Mouse (Mus musculus) hindbrain, embryonic 11.5 days (tissue): ENCODE measurements around the gene Dnajc7. TPM values are rescaled to one million over a fixed set of nuclear protein-coding genes. Genes with fewer than 3 reads are reported as not detected.

Experiments
- ATAC-seq: fragments of 200-750 bp; cut with Nextera tagmentation; 2 replicates; pipeline ENCODE4 v1.8.0; 2017; ENCODE audit warnings: mild to moderate bottlenecking, moderate TSS enrichment, moderate library complexity; ENCODE audit not compliant: low FRiP score
- DNase-seq: peaks from one replicate; pipeline ENCODE4 v3.0.0-alpha.2; 2015; ENCODE audit warnings: low spot score
- H3K27ac ChIP-seq: fragments of 300-500 bp; sonication (generic); 2 replicates; pipeline ENCODE4 v1.5.1; 2014; ENCODE audit warnings: mild to moderate bottlenecking, low read depth, low read length
- H3K27me3 ChIP-seq: fragments of 300-500 bp; sonication (generic); 2 replicates; pipeline ENCODE4 v1.6.1; 2014; ENCODE audit warnings: mild to moderate bottlenecking, low read length, moderate library complexity, mixed read lengths; ENCODE audit not compliant: control insufficient read depth, insufficient read depth
- H3K36me3 ChIP-seq: fragments of 300-500 bp; sonication (generic); 2 replicates; pipeline ENCODE4 v1.6.1; 2014; ENCODE audit warnings: mild to moderate bottlenecking, low read length, moderate library complexity, mixed read lengths; ENCODE audit not compliant: control insufficient read depth, insufficient read depth
- H3K4me1 ChIP-seq: fragments of 300-500 bp; sonication (generic); replicated peaks from 2 replicates; pipeline ENCODE4 v1.6.1; 2014; ENCODE audit warnings: low read length, mixed read lengths; ENCODE audit not compliant: control insufficient read depth, insufficient read depth
- H3K4me2 ChIP-seq: fragments of 300-500 bp; sonication (generic); replicated peaks from 2 replicates; pipeline ENCODE4 v1.6.1; 2014; ENCODE audit warnings: mild to moderate bottlenecking, low read depth, low read length
- H3K4me3 ChIP-seq: fragments of 300-500 bp; sonication (generic); 2 replicates; pipeline ENCODE4 v1.5.1; 2014; ENCODE audit warnings: low read depth, low read length
- H3K9ac ChIP-seq: fragments of 300-500 bp; sonication (generic); 2 replicates; pipeline ENCODE4 v1.6.1; 2014; ENCODE audit warnings: low read depth, low read length
- H3K9me3 ChIP-seq: fragments of 300-500 bp; sonication (generic); 2 replicates; pipeline ENCODE4 v1.6.1; 2016; ENCODE audit warnings: low read length; ENCODE audit not compliant: control insufficient read depth
- WGBS: fragments of 180-500 bp; shearing (Covaris S2); extraction: QIAGEN DNeasy Blood & Tissue Kit; methylation state at CpG from one replicate; pipeline ENCODE4 v1.1.7; 2014; 5-methylcytosine and 5-hydroxymethylcytosine counted together
- polyA plus RNA-seq: library from polyadenylated mRNA; unstranded; fragments of >200 nt; fragmentation: Nextera tagmentation; extraction: Ambion mirVana; gene quantifications from 2 replicates; pipeline ENCODE4 v1.2.1, GENCODE M21; 2014

Dnajc7 gene
- polyA plus RNA-seq, 1 experiment from 2014 or later: 105 TPM

DNA sequence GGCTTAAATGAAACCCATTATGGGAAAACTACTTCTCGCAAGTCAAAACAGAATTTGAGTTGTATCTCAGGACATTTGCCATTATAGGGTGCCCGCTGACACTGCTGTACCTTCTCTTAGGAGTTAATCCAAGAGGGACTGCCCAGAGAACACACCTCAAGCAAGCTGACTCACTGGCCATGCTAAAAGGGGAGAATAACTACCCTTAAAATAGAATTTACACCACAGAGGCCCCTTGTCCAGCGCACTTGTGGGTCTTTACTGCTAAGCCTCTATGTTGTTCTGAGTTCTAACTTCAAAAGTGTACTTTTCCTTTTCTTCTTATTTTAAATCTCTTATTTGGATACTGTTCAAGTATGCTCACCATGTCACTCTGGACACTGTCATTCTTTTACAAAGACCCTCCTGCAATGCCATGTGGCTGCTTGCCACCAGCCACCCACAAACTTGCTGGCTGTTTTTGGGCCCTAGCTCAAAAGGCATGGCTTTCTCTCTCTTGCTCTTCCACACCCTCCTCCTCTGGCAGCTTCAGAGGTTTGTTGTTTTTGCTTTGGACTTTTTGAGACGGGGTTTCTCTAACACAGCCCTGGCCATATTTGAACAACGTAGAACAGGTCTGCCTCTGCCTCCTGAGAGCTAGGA is 10.5 kb downstream of the Dnajc7 start:
- DNase-seq: no peak
- Histone ChIP-seq H3K4me1 (no peaks in the 10 kb centered on the region), H3K36me3 (no peaks in the 10 kb centered on the region), H3K27ac (no peak overlapping the region), H3K4me2 (no peak overlapping the region), H3K27me3 (no peaks in the 10 kb centered on the region), H3K9ac (no peak overlapping the region), H3K9me3 (no peaks in the 10 kb centered on the region), H3K4me3 (no peak overlapping the region)
- no peak for ATAC-seq
- 91% methylated on average over 5 of the region's 5 CpGs for WGBS

DNA sequence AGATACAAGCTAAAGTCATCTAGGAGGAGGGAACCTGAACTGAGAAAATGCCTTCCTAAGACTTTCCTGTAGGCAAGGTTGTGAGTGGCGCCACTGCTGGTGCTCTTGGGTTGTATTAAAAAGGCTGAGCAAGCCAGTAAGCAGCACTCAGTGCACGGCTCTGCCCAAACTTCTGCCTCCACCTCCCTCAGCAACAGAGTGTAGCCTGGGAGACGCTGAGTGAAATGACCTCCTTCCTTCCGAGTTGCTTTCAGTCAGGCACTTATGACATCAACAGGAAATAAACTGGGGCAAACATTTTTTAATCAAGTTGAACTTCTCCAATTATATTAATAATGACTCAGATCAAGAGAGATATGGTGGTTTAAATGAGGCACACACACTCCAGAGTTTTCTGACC is 11.2 kb downstream of the Dnajc7 start:
- no peak for DNase-seq
- no peak overlapping the region for H3K27ac ChIP-seq
- no peaks in the 10 kb centered on the region for H3K9me3 ChIP-seq
- H3K4me3 ChIP-seq: no peak overlapping the region
- WGBS: 85% methylated on average over 4 of the region's 4 CpGs
- no peak overlapping the region for H3K9ac ChIP-seq
- no peaks in the 10 kb centered on the region for H3K4me1 ChIP-seq
- no peak for ATAC-seq
- H3K36me3 ChIP-seq: no peaks in the 10 kb centered on the region
- no peak overlapping the region for H3K4me2 ChIP-seq
- H3K27me3 ChIP-seq: no peaks in the 10 kb centered on the region

- ATAC-seq (no peak), DNase-seq (no peak)
- no peaks in the 10 kb centered on the region for H3K36me3 ChIP-seq
- WGBS: 97% methylated on average over 6 of the region's 6 CpGs
- H3K4me2 ChIP-seq: no peak overlapping the region
- H3K4me1 ChIP-seq: no peaks in the 10 kb centered on the region
- no peak overlapping the region for H3K9ac ChIP-seq
- no peak overlapping the region for H3K27ac ChIP-seq
- H3K4me3 ChIP-seq: no peak overlapping the region
- H3K9me3 ChIP-seq: no peaks in the 10 kb centered on the region
- H3K27me3 ChIP-seq: no peaks in the 10 kb centered on the region
Observed at GRCm38 (mm10) chr11:100607121-100607520, 12.8 kb downstream of the Dnajc7 start.

DNA sequence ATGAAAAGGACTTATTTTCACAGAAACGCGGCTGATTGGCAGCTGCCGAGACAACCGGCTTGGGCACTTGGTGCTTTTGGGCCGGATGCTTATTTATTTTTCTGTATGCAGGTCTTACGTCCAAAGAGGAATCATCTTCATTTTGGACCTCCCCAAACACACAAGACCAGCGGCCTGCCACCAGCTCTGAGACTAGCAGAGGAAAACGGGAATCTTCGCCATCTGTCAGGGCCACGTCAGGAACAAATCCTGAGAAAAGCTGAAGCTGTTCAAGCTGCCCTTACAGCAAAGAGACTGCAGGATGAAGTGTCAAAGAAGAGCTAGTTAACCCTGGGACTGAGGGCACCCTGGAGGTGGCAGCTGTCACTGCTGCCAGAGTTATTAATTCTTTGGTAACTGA is 14.5 kb downstream of the Dnajc7 start:
- Histone ChIP-seq H3K4me2 (no peak overlapping the region), H3K36me3 (no peaks in the 10 kb centered on the region), H3K4me3 (no peak overlapping the region), H3K27ac (no peak overlapping the region), H3K27me3 (no peaks in the 10 kb centered on the region), H3K9me3 (no peaks in the 10 kb centered on the region), H3K9ac (no peak overlapping the region), H3K4me1 (no peaks in the 10 kb centered on the region)
- ATAC-seq: no peak
- WGBS: 91% methylated on average over 10 of the region's 10 CpGs
- no peak for DNase-seq

DNA sequence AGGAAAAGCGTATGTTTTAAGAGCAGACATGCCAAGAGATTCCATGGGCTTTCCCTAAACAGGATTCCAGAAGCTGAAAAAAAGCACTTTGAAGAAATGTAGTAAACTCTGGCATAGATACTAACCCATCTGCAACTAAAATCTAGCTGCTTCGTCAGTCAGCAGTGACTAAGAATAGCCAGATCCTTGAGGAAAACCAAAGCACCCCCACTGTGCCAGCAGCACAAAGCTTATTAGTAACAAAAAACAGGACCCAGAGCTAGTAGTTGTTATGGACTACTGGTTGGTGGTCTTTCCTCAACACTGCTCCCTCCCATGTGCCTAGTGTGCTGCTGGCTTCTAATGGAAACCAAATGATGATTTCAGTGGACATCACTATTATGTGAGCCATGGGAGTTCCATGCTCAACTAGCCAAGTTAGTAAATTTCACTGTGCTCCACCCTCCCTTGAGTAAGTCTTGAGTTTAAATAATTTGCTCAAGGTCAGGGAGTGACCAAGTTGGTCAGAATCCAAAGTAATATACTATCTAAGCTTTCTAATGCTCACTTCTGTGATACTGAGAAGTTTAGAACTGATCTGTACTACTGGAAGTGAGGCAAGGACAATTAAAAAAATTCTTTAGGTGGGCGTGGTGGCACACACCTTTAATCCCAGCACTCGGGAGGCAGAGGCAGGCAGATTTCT is 15.5 kb downstream of the Dnajc7 start:
- no peak for ATAC-seq
- Histone ChIP-seq H3K4me1 (no peaks in the 10 kb centered on the region), H3K4me3 (no peak overlapping the region), H3K27ac (no peak overlapping the region), H3K4me2 (no peak overlapping the region), H3K27me3 (no peaks in the 10 kb centered on the region), H3K36me3 (no peaks in the 10 kb centered on the region), H3K9me3 (no peaks in the 10 kb centered on the region), H3K9ac (no peak overlapping the region)
- DNase-seq: no peak
- WGBS: 90% methylated on average over 4 of the region's 4 CpGs

DNA sequence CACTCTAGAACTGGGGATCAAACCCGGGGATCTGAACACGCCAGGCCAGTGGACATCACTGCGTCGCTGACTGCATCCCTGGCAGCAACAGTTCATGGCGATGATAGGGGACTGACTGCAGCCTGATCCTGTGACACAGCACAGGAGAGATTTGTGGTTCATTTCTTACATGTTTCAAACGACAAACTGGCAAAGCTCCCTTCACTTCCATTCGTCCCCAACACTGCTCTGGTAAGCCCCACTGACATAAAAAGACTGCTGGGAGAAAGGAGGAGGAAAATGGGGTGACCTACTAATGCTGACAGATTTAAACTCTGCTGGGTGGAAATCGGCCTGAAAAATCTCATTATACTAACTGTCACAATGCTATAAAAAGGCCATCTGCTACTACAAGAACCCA is 16.2 kb downstream of the Dnajc7 start:
- no peak overlapping the region for H3K27ac ChIP-seq
- no peak overlapping the region for H3K4me3 ChIP-seq
- no peaks in the 10 kb centered on the region; the same call in 1 of the 2 replicates for H3K36me3 ChIP-seq
- no peak overlapping the region for H3K4me2 ChIP-seq
- no peak overlapping the region for H3K9ac ChIP-seq
- DNase-seq (no peak), ATAC-seq (no peak)
- WGBS: 92% methylated on average over 8 of the region's 8 CpGs
- no peaks in the 10 kb centered on the region for H3K9me3 ChIP-seq
- H3K4me1 ChIP-seq: no peaks in the 10 kb centered on the region
- H3K27me3 ChIP-seq: no peaks in the 10 kb centered on the region

DNA sequence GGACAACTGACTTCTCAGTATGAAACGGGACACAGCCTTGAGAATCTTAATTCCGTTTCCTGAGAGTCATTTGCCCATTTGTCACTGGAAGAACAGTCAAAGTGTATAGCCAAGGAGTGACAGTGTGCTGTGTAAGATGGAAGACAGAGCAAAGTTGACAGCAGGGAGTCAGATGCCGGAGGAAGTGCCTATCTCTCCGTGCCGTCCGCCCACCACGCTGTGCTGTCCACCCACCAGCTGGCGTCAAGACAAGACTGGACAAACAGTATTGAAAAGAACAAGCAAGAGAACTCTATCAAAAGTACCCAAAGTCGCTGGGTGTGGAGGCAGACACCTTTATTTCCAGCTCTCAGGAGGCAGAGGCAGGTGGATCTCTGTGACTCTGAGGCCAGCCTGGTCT is 16.8 kb downstream of the Dnajc7 start:
- Histone ChIP-seq H3K4me1 (no peaks in the 10 kb centered on the region), H3K27ac (no peak overlapping the region), H3K9ac (no peak overlapping the region), H3K36me3 (no peaks in the 10 kb centered on the region; the same call in none of the 2 replicates), H3K9me3 (no peaks in the 10 kb centered on the region), H3K4me3 (no peak overlapping the region), H3K27me3 (no peaks in the 10 kb centered on the region), H3K4me2 (no peak overlapping the region)
- DNase-seq (no peak), ATAC-seq (no peak)
- WGBS: 92% methylated on average over 9 of the region's 9 CpGs

DNA sequence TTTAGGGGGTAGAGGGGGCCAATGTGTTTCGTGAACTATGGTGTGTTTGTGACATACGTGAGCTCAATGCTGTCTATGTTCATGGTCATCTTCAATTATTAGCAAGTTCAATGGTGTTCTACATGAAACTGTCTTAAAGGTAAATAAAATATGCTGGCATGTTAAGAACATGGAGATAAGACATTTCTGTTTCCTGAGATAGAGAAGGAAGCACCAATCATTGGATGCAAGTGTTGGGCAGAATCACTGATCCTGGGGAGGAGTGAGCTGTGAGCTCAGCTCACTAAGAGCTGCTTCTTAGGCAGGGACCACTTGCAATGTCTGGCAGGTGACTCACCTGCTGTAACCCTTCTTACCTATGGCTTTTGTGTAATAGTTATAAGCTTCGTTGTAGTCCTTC is 18.6 kb downstream of the Dnajc7 start:
- H3K9me3 ChIP-seq: no peaks in the 10 kb centered on the region
- H3K36me3 ChIP-seq: peaks cover 7% of the 10 kb centered on the region
- no peak overlapping the region for H3K9ac ChIP-seq
- H3K4me3 ChIP-seq: no peak overlapping the region
- no peak overlapping the region for H3K4me2 ChIP-seq
- H3K4me1 ChIP-seq: no peaks in the 10 kb centered on the region
- ATAC-seq (no peak), DNase-seq (no peak)
- no peaks in the 10 kb centered on the region for H3K27me3 ChIP-seq
- H3K27ac ChIP-seq: no peak overlapping the region
- WGBS: 96% methylated on average over 3 of the region's 3 CpGs

DNA sequence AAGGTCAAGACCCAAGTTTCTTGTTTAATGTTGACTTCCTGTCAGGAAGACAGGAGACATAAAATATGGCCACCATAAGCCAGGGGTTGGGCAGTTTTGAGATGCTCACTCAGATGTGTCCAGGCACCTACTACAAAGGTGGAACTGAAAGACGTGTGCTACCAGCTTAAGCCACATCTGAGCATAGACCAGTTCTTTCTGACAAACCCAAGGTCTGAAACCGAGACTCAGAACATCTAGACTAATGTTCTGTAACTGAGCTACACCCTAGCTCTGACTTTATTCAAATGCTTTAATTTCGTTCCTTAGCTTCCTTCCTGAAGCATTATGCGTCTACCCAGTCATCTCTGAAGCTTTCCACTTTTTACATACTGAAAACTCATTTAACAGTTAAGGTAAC is 21.9 kb downstream of the Dnajc7 start:
- no peaks in the 10 kb centered on the region for H3K4me1 ChIP-seq
- no peak overlapping the region for H3K4me2 ChIP-seq
- no peaks in the 10 kb centered on the region for H3K9me3 ChIP-seq
- WGBS: 93% methylated on average over 4 of the region's 4 CpGs
- H3K4me3 ChIP-seq: no peak overlapping the region
- DNase-seq: no peak
- ATAC-seq: no peak
- no peaks in the 10 kb centered on the region for H3K27me3 ChIP-seq
- no peak overlapping the region for H3K9ac ChIP-seq
- no peak overlapping the region for H3K27ac ChIP-seq
- H3K36me3 ChIP-seq: peaks cover 14% of the 10 kb centered on the region
